Mouse (Mus musculus): ENCODE results near the gene Olfr69. TPM values are rescaled to one million over a fixed set of nuclear protein-coding genes. Genes with fewer than 3 reads are reported as not detected.
"Not testable (repeated sequence)": the region's sequence is repeated elsewhere in the genome, so short reads cannot be mapped to it uniquely, and the experiment has no call there.

Gene Olfr69
- polyA plus RNA-seq (2015; fragmentation: Nextera tagmentation; extraction: Ambion mirVana), result not detected in 2 replicates

DNA sequence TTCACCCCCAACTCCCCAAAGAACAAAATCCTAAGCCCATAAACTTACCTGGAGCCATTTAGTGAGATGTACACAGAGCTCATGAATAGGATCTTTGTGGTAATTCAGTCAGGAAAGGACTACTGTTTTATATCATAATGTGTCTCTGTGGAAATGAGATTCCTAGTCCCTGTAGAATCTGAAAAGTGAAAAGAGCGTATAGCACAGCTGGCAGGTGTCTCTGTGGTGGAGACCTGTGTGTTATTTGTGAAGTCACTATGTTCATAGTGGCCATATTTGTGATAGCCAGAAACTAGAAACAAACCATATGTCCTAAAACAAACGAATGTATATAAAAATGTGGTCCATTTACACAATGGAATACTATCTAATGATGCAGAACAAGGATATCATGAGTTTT, at the start of gene Olfr69:
Gene Olfr69, minus strand, starts transcription at position 101 of the 400 bp plus-strand sequence.
- H3K27me3 ChIP-seq (ENCODE audit: insufficient read depth, low read length), result no peaks in the 10 kb centered on the region
- 73% methylated on average over 2 of the region's 2 CpGs for WGBS
- TF ChIP-seq CTCF (IDR thresholded peaks at IDR 0.05; ENCODE audit: low read depth), result no peak
- DNase-seq (ENCODE audit: low spot score) (no peak), ATAC-seq (replicated peaks; ENCODE audit: low FRiP score, low read depth) (no peak)
- no peaks in the 10 kb centered on the region for H3K4me1 ChIP-seq (replicated peaks; ENCODE audit: insufficient read depth, low read length)
- no peak within 1 kb of the TSS for H3K4me3 ChIP-seq (replicated peaks; ENCODE audit: low read depth, low read length)
- H3K27ac ChIP-seq, result no peak within 1 kb of the TSS
- no peaks in the 10 kb centered on the region for H3K36me3 ChIP-seq (ENCODE audit: insufficient read depth, low read length)
- no peak within 1 kb of the TSS for H3K9ac ChIP-seq (ENCODE audit: low read depth, low read length)
- no peak within 1 kb of the TSS for H3K4me2 ChIP-seq (ENCODE audit: low read length)
- H3K9me3 ChIP-seq (replicated peaks; ENCODE audit: low read length), result no peaks in the 10 kb centered on the region

DNA sequence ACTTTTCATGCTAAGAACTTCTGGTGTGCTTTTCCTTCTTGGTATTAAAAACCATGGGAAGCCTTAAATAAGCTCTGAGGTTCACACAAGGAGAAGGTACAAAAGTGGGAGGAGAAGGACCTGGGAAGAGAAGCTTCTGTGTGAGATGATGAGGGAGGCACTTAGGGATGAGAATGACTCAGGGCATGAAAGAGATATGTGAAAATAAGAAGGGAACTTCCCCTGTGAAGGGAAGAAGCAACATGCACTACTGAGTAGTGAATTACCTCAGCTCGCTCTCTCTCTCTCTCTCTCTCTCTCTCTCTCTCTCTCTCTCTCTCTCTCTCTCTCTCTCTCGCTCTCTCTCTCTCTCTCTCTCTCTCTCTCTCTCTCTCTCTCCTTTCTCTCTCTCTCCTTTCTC, 43.7 kb upstream of the Olfr69 start:
- not testable (repeated sequence) for H3K4me3 ChIP-seq (replicated peaks; ENCODE audit: low read depth, low read length); H3K27me3 ChIP-seq (ENCODE audit: insufficient read depth, low read length); H3K27ac ChIP-seq; H3K4me2 ChIP-seq (ENCODE audit: low read length); H3K36me3 ChIP-seq (ENCODE audit: insufficient read depth, low read length); H3K9ac ChIP-seq (ENCODE audit: low read depth, low read length); H3K4me1 ChIP-seq (replicated peaks; ENCODE audit: insufficient read depth, low read length); ATAC-seq (replicated peaks; ENCODE audit: low FRiP score, low read depth); DNase-seq (ENCODE audit: low spot score); H3K9me3 ChIP-seq (replicated peaks; ENCODE audit: low read length)
- 57% methylated on average over 1 of the region's 2 CpGs for WGBS

DNA sequence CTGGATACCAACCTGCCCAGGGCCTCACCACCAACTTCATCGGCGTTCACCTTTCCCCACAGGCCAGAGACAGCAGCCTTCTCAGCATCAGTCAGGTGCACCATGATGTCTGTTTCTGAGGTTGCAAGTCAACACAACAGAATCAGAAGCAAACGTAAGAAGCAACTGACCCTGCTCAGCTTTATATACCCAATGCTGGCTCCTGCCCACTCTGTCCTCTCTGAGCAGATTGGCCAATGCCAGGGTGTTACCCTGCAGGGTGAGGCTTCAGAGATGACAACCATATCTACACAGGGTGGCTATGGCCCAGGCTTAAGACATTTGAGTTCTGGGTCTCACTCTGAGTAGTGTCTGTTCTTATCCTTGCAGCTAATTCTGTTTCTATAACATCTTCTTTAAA, 42.4 kb upstream of the Olfr69 start, which contains the start of gene Hbb-bt:
Gene Hbb-bt, minus strand, starts transcription at position 231 of the 400 bp plus-strand sequence.
- Histone ChIP-seq H3K4me2 (ENCODE audit: low read length) (no peak within 1 kb of the TSS), H3K9me3 (replicated peaks; ENCODE audit: low read length) (no peaks in the 10 kb centered on the region), H3K27ac (no peak within 1 kb of the TSS), H3K4me1 (replicated peaks; ENCODE audit: insufficient read depth, low read length) (no peaks in the 10 kb centered on the region), H3K36me3 (ENCODE audit: insufficient read depth, low read length) (no peaks in the 10 kb centered on the region), H3K4me3 (replicated peaks; ENCODE audit: low read depth, low read length) (no peak within 1 kb of the TSS), H3K27me3 (ENCODE audit: insufficient read depth, low read length) (no peaks in the 10 kb centered on the region), H3K9ac (ENCODE audit: low read depth, low read length) (no peak within 1 kb of the TSS)
- ATAC-seq (replicated peaks; ENCODE audit: low FRiP score, low read depth), result no peak
- 88% methylated on average over 3 of the region's 3 CpGs for WGBS
- no peak for TF ChIP-seq CTCF (IDR thresholded peaks at IDR 0.05; ENCODE audit: low read depth)
- DNase-seq (ENCODE audit: low spot score), result no peak

DNA sequence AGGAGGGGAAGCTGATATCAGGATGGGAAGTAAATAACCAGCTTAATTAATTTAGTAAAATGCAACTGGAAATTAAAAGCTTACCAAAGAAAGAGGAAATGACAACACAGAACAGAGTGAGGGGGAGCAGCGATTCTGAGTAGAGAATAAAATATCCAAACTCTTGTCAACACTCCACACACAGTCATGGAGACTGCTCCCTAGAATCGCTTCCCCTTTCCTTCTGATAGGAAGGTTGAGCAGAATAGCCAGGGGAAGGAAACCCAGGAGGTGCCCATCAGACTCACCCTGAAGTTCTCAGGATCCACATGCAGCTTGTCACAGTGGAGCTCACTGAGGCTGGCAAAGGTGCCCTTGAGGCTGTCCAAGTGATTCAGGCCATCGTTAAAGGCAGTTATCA, 41.8 kb upstream of the Olfr69 start:
- not testable (repeated sequence) for H3K27me3 ChIP-seq (ENCODE audit: insufficient read depth, low read length); H3K4me3 ChIP-seq (replicated peaks; ENCODE audit: low read depth, low read length); H3K4me1 ChIP-seq (replicated peaks; ENCODE audit: insufficient read depth, low read length); H3K4me2 ChIP-seq (ENCODE audit: low read length); H3K27ac ChIP-seq; H3K9me3 ChIP-seq (replicated peaks; ENCODE audit: low read length); ATAC-seq (replicated peaks; ENCODE audit: low FRiP score, low read depth); H3K36me3 ChIP-seq (ENCODE audit: insufficient read depth, low read length); DNase-seq (ENCODE audit: low spot score); H3K9ac ChIP-seq (ENCODE audit: low read depth, low read length)
- no CpG with 5 or more reads among the region's 3 CpGs for whole genome bisulfite sequencing

DNA sequence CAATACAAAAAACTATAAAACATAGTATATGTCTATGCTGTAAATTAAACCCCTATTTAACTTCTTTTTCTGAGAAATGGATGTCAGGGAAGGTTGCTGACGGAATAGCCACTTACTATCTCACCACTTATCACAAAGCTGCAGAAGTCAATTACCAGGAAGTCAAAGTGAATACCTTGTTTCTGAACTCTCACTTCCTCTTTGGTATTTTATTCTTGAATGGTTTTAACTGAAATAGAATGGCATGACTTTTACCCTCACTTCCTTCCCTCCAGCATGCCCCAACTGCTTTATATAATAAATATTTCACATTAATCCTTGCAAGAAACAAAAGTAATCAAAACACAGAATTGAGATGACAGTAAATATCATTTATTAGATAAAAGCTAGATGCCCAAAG, 40.8 kb upstream of the Olfr69 start:
- H3K9me3 ChIP-seq (replicated peaks; ENCODE audit: low read length), result no peaks in the 10 kb centered on the region
- DNase-seq (ENCODE audit: low spot score), result no peak
- no peak overlapping the region for H3K4me2 ChIP-seq (ENCODE audit: low read length)
- no peak overlapping the region for H3K9ac ChIP-seq (ENCODE audit: low read depth, low read length)
- no peaks in the 10 kb centered on the region for H3K27me3 ChIP-seq (ENCODE audit: insufficient read depth, low read length)
- H3K4me3 ChIP-seq (replicated peaks; ENCODE audit: low read depth, low read length), result no peak overlapping the region
- H3K27ac ChIP-seq, result no peak overlapping the region
- no peak for ATAC-seq (replicated peaks; ENCODE audit: low FRiP score, low read depth)
- H3K4me1 ChIP-seq (replicated peaks; ENCODE audit: insufficient read depth, low read length), result no peaks in the 10 kb centered on the region
- TF ChIP-seq CTCF (IDR thresholded peaks at IDR 0.05; ENCODE audit: low read depth), result no peak
- H3K36me3 ChIP-seq (ENCODE audit: insufficient read depth, low read length), result no peaks in the 10 kb centered on the region
- WGBS, result 33% methylated on average over 1 of the region's 1 CpGs

DNA sequence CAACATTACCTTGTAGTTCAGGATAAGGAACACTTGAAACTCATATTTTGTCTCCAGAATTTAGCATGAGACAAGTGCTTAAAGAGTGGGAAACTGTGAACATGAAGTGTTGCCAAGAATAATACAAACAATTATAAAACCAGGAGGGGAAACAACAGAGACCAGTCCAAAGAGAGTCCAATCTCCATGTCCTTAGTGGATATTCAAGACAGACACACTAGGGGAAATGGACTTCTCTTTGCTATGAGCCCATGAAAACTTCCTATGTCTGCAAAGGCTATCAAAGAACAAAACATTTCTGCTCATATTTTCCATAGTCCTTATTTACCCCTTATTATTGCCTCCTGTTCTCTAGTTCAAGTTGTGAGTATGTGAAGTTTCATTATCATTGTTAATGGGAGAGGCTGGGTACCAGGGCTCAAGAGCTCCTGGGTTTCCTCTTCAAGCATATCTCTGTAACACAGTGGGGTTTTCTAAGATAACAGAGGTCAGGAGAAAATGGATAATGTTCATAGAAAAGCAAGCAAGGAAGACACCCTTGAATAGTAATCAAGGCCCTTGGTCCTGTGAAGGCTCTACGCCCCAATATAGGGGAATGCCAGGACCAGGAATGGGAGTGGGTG, 39.9 kb upstream of the Olfr69 start:
- Histone ChIP-seq H3K4me2 (ENCODE audit: low read length) (no peak overlapping the region), H3K36me3 (ENCODE audit: insufficient read depth, low read length) (no peaks in the 10 kb centered on the region), H3K9ac (ENCODE audit: low read depth, low read length) (no peak overlapping the region), H3K27ac (no peak overlapping the region), H3K4me1 (replicated peaks; ENCODE audit: insufficient read depth, low read length) (no peaks in the 10 kb centered on the region), H3K27me3 (ENCODE audit: insufficient read depth, low read length) (no peaks in the 10 kb centered on the region), H3K4me3 (replicated peaks; ENCODE audit: low read depth, low read length) (no peak overlapping the region), H3K9me3 (replicated peaks; ENCODE audit: low read length) (no peaks in the 10 kb centered on the region)
- ATAC-seq (replicated peaks; ENCODE audit: low FRiP score, low read depth) (no peak), DNase-seq (ENCODE audit: low spot score) (no peak)
- no peak for TF ChIP-seq CTCF (IDR thresholded peaks at IDR 0.05; ENCODE audit: low read depth)
- WGBS, result 86% methylated on average over 1 of the region's 1 CpGs

DNA sequence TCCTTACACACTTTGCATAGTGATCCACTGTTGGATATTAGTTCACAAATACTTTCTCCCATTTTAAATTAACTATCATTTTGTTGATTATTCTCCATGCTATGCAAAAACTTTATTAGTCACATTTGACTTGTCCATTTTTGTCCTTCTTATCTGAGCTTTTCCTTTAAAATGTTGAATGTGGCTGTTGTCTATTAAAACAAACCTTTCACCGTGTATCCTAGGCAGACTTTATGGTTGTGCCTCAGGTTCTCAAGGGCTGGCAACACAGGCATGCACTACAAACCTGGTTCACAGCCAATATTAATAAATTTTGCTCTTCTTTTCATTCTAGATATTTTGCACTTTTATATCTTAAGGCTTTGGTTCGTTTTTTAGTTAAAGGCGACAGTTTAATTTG, 39.4 kb upstream of the Olfr69 start:
- H3K36me3 ChIP-seq (ENCODE audit: insufficient read depth, low read length), result no peaks in the 10 kb centered on the region
- DNase-seq (ENCODE audit: low spot score) (no peak), ATAC-seq (replicated peaks; ENCODE audit: low FRiP score, low read depth) (no peak)
- WGBS, result 76% methylated on average over 3 of the region's 3 CpGs
- TF ChIP-seq CTCF (IDR thresholded peaks at IDR 0.05; ENCODE audit: low read depth), result no peak
- H3K9me3 ChIP-seq (replicated peaks; ENCODE audit: low read length), result no peaks in the 10 kb centered on the region
- no peak overlapping the region for H3K27ac ChIP-seq
- no peaks in the 10 kb centered on the region for H3K4me1 ChIP-seq (replicated peaks; ENCODE audit: insufficient read depth, low read length)
- H3K4me3 ChIP-seq (replicated peaks; ENCODE audit: low read depth, low read length), result no peak overlapping the region
- no peak overlapping the region for H3K9ac ChIP-seq (ENCODE audit: low read depth, low read length)
- H3K4me2 ChIP-seq (ENCODE audit: low read length), result no peak overlapping the region
- H3K27me3 ChIP-seq (ENCODE audit: insufficient read depth, low read length), result no peaks in the 10 kb centered on the region

Measured in kidney, postnatal 0 days (tissue).